Mouse (Mus musculus) limb, embryonic 11.5 days (tissue): Measurements from ENCODE around the gene Bnip3. TPM values are rescaled to one million over a fixed set of nuclear protein-coding genes. Genes with fewer than 3 reads are reported as not detected.

ENCODE experiments used
- ATAC-seq: fragments of 200-750 bp; cut with Nextera tagmentation; 2 replicates; pipeline ENCODE4 v1.8.0; 2017; ENCODE audit warnings: low read depth; ENCODE audit not compliant: insufficient number of reproducible peaks, low FRiP score, low TSS enrichment
- DNase-seq: peaks from one replicate; pipeline ENCODE4 v3.0.0-alpha.2; 2015; ENCODE audit warnings: low spot score
- H3K27ac ChIP-seq: fragments of 300-500 bp; sonication (generic); replicated peaks from 2 replicates; pipeline ENCODE4 v1.5.1; 2014; ENCODE audit warnings: low read depth, mild to moderate bottlenecking, low read length
- H3K27me3 ChIP-seq: fragments of 300-500 bp; sonication (generic); 2 replicates; pipeline ENCODE4 v1.6.1; 2014; ENCODE audit warnings: mild to moderate bottlenecking, low read length, mixed read lengths; ENCODE audit not compliant: control insufficient read depth, insufficient read depth
- H3K36me3 ChIP-seq: fragments of 300-500 bp; sonication (generic); 2 replicates; pipeline ENCODE4 v1.6.1; 2014; ENCODE audit warnings: mild to moderate bottlenecking, low read length, moderate library complexity, mixed read lengths; ENCODE audit not compliant: control insufficient read depth, insufficient read depth
- H3K4me1 ChIP-seq: fragments of 300-500 bp; sonication (generic); 2 replicates; pipeline ENCODE4 v1.6.1; 2014; ENCODE audit warnings: low read length, mixed read lengths; ENCODE audit not compliant: control insufficient read depth, insufficient read depth
- H3K4me2 ChIP-seq: fragments of 300-500 bp; sonication (generic); 2 replicates; pipeline ENCODE4 v1.6.1; 2014; ENCODE audit warnings: low read depth, mild to moderate bottlenecking, moderate library complexity; ENCODE audit not compliant: severe bottlenecking
- H3K4me3 ChIP-seq: fragments of 300-500 bp; sonication (generic); 2 replicates; pipeline ENCODE4 v1.5.1; 2014; ENCODE audit warnings: low read depth, low read length
- H3K9ac ChIP-seq: fragments of 300-500 bp; sonication (generic); 2 replicates; pipeline ENCODE4 v1.6.1; 2014; ENCODE audit warnings: mild to moderate bottlenecking, low read length
- H3K9me3 ChIP-seq: fragments of 300-500 bp; sonication (generic); 2 replicates; pipeline ENCODE4 v1.6.1; 2016; ENCODE audit warnings: low read length; ENCODE audit not compliant: control insufficient read depth
- WGBS: fragments of 180-500 bp; shearing (Covaris S2); extraction: QIAGEN DNeasy Blood & Tissue Kit; methylation state at CpG from one replicate; pipeline ENCODE4 v1.1.7; 2014; 5-methylcytosine and 5-hydroxymethylcytosine counted together
- polyA plus RNA-seq: library from polyadenylated mRNA; unstranded; fragments of >200 nt; fragmentation: Nextera tagmentation; extraction: Ambion mirVana; gene quantifications from 2 replicates; pipeline ENCODE4 v1.2.1, GENCODE M21; 2014

Gene Bnip3
- polyA plus RNA-seq, 1 experiment from 2014 or later: 117 TPM

DNA sequence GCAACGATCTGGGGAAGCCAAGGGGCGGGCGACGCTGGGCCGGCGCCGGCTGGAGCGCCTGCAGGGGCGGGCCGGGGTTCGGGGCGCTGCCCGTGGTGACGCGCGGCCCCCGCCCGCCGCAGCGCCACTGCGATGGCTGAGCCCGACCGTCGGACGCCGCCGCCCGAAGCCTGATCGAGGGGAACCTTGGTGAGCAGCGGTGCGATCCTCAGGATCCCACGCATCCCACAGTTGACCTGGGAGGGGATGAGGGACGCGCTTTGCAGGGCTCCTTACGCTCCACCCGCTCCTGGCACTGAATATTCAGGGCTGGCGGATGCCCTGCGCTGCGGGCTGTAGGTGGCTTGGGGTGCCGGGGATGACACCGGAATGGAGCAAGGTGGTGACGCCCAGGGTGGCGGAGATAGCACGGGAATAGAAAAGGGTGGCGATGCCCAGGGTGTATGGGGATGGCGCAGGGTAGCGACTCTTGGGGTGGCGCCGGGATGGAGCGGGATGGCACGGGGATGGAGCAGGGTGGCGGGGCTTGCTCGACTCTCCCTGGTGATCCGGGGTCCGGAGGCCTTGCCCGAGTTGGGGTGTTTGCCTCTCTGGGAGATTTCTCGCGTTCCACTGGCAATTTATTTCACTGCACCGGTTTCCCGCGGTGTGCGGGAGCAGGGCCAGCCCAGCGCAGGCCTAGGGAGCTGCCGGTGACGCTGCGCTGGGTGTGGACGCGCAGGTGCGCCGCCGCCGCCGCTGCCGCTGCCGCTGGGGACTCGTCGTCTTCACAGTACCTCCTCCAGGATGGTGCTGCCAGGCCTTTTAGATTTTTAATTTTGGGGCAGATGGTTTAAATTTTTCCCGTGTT, 31.5 kb upstream of the Bnip3 start, which contains the start of gene Jakmip3:
Gene Jakmip3, plus strand, starts transcription at position 119 of the 850 bp plus-strand sequence.
- Histone ChIP-seq H3K4me1 (peaks cover 11% of the 10 kb centered on the region; the same call in 1 of the 2 replicates), H3K9me3 (0 out of 2 replicates have a peak, but pooled peaks cover 3% of the 10 kb centered on the region), H3K9ac (no peak within 1 kb of the TSS; the same call in 1 of the 2 replicates), H3K4me2 (peak within 1 kb of the TSS; percentile 77), H3K27me3 (peaks cover 44% of the 10 kb centered on the region), H3K4me3 (peak within 1 kb of the TSS; percentile 38), H3K27ac (no peak within 1 kb of the TSS), H3K36me3 (no peaks in the 10 kb centered on the region)
- DNase-seq (peak; percentile 53), ATAC-seq (0 out of 2 replicates have a peak, but pooled peaks have one; percentile 39)
- WGBS: under 1% methylated on average over 78 of the region's 78 CpGs

DNA sequence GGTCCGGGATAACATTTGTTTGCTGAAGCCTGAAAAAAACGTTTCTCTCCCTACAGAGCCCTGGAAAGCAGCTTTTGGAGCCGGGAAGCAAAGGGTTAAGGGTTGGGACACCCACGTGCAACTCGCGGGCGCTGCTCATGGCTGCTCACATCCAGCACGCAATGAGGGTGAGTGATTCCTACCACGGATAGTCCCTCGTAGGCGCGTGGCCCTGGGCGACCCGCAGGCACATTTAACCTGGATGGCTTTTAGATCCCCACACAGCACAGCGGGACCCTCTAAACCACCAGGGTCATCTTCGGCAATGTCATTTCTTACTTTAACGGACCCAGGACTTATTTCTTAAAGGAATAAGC, 30.9 kb upstream of the Bnip3 start:
- H3K36me3 ChIP-seq: no peaks in the 10 kb centered on the region
- H3K9ac ChIP-seq: no peak overlapping the region; the same call in 1 of the 2 replicates
- WGBS: 1% methylated on average over 17 of the region's 17 CpGs
- ATAC-seq (no peak), DNase-seq (no peak)
- H3K9me3 ChIP-seq: 0 out of 2 replicates have a peak, but pooled peaks cover 3% of the 10 kb centered on the region
- peaks cover 11% of the 10 kb centered on the region; the same call in 1 of the 2 replicates for H3K4me1 ChIP-seq
- H3K27ac ChIP-seq: no peak overlapping the region
- peak overlapping the region; percentile 77 for H3K4me2 ChIP-seq
- peak overlapping the region; percentile 38 for H3K4me3 ChIP-seq
- peaks cover 44% of the 10 kb centered on the region for H3K27me3 ChIP-seq

DNA sequence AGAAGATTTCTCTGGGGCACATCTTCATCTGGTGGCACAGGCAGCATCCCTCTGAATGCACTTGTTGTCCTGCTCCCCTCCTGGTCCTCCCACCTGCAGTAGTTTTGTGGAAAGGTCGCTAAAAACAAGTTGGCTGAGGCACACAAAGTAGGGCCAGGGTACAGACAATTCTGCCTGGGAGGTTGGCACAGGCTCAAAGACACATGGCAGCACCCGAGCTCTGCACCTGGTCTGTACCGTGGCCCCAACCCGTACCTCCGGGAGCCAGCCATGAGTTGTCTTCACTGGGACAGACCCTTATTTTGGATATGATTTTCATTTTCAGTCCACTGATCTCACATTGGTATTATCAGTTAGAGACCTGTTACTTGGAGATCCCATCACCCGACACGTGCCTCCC, 29.7 kb upstream of the Bnip3 start:
- H3K4me3 ChIP-seq: no peak overlapping the region
- 84% methylated on average over 7 of the region's 7 CpGs for WGBS
- H3K36me3 ChIP-seq: no peaks in the 10 kb centered on the region
- no peak for DNase-seq
- H3K4me2 ChIP-seq: no peak overlapping the region
- peaks cover 11% of the 10 kb centered on the region; the same call in 1 of the 2 replicates for H3K4me1 ChIP-seq
- no peak for ATAC-seq
- no peak overlapping the region for H3K9ac ChIP-seq
- H3K27ac ChIP-seq: no peak overlapping the region
- H3K27me3 ChIP-seq: peaks cover 43% of the 10 kb centered on the region
- H3K9me3 ChIP-seq: 0 out of 2 replicates have a peak, but pooled peaks cover 3% of the 10 kb centered on the region

DNA sequence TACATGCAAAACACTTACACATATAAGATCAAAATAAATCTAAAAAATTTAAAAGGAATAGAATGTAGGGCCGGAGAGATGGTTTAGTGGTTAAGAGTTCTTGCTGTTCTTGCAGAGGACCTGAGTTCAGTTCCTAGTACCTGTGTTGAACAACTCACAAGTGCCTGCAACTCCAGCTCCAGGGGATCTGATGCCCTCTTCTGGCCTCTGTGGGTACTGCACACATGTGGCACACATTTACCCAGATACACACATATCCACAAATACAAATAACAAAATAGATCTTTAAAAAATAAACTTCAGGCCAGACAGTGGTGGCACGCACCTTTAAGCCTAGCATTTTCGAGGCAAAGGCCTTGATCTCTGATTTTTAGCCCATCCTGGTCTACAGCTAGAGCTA, 25.2 kb upstream of the Bnip3 start:
- 91% methylated on average over 3 of the region's 3 CpGs for whole genome bisulfite sequencing
- no peaks in the 10 kb centered on the region for H3K4me1 ChIP-seq

DNA sequence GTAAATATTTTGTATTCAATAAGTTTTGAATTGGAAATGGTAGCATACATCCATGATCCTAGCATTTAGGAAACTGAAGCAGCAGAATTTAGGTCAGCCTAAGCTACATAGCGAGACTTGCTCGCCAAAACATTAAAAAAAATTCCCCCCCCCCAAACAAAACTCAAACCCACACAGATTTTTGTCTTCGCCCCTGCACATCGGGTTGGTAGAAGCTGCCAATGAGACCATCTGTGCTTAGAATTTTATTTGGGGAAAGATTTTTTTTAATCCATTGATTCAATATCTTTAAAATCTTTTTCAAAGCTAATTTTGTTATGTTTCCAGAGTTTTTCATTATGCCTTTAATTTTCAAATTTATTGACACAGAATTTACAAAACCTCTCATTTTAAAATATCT, 19.1 kb upstream of the Bnip3 start:
- Histone ChIP-seq H3K27ac (no peak overlapping the region), H3K36me3 (no peaks in the 10 kb centered on the region), H3K27me3 (no peaks in the 10 kb centered on the region), H3K9me3 (no peaks in the 10 kb centered on the region), H3K4me2 (no peak overlapping the region), H3K4me3 (no peak overlapping the region), H3K4me1 (no peaks in the 10 kb centered on the region), H3K9ac (no peak overlapping the region)
- ATAC-seq (no peak), DNase-seq (no peak)
- 95% methylated on average over 4 of the region's 4 CpGs for WGBS

More for the DNA sequence above, 25.2 kb upstream of the Bnip3 start:
- Histone ChIP-seq H3K27ac (no peak overlapping the region), H3K27me3 (peaks cover 7% of the 10 kb centered on the region), H3K36me3 (no peaks in the 10 kb centered on the region), H3K4me3 (no peak overlapping the region), H3K4me2 (no peak overlapping the region), H3K9ac (no peak overlapping the region), H3K9me3 (0 out of 2 replicates have a peak, but pooled peaks cover 3% of the 10 kb centered on the region)
- DNase-seq (no peak), ATAC-seq (no peak)

DNA sequence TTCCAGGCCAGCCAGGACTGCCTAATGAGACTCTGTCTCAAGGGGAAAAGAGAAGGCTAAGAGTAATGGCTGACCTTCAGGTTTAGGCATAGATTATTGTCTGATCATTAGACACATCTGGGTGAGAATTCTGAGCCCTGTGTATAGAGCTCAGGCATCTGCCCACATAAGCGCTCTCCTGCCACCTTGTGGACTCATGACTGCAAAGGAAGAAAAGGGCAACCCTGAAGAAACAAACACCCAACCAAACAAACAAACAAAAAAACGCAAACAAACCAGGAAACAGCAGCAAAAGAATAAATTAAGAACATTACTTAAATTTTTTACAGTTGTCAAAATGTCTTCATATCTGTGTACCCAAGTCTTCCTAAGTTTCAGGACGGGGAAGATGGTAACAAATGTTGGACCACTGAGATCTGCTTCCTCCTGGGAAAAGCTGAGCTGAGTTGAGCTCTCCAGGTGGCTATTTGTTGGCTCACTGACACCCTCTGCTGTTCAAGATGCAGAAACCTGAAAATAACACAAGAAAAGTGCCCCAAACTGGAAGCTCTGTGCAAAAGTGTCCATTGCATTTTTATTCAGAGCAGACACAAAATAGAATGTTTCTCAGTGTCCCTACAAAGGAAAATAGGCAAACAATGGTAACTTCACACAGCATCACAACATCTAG, 14.6 kb upstream of the Bnip3 start:
- no peaks in the 10 kb centered on the region for H3K4me1 ChIP-seq
- peak; percentile 34 for DNase-seq
- H3K36me3 ChIP-seq: no peaks in the 10 kb centered on the region
- no peaks in the 10 kb centered on the region for H3K27me3 ChIP-seq
- no peak overlapping the region for H3K27ac ChIP-seq
- H3K9me3 ChIP-seq: no peaks in the 10 kb centered on the region
- H3K4me3 ChIP-seq: no peak overlapping the region
- WGBS: 12% methylated on average over 3 of the region's 3 CpGs
- no peak overlapping the region for H3K4me2 ChIP-seq
- ATAC-seq: no peak
- no peak overlapping the region for H3K9ac ChIP-seq

DNA sequence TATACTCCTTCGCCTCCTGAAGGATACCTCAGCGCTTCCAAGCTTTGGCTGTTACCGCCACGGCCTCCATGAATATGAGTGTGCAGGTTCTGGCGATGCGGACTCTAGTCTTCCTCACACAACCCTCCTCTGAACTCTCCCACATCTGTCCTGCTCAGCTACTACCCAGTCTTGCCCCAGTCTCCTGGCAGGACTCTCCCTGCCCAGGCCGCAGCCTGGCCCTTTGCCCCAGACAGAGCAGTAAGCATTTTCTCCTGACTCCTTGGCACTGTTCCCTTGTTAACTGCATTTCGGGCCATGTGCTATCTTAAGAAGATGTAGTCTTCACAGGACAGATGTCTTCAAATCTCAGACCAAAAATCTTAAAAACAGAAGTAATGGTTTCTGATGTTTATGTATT, 12.3 kb upstream of the Bnip3 start:
- no peaks in the 10 kb centered on the region for H3K9me3 ChIP-seq
- no peak overlapping the region for H3K9ac ChIP-seq
- WGBS: 94% methylated on average over 8 of the region's 8 CpGs

DNA sequence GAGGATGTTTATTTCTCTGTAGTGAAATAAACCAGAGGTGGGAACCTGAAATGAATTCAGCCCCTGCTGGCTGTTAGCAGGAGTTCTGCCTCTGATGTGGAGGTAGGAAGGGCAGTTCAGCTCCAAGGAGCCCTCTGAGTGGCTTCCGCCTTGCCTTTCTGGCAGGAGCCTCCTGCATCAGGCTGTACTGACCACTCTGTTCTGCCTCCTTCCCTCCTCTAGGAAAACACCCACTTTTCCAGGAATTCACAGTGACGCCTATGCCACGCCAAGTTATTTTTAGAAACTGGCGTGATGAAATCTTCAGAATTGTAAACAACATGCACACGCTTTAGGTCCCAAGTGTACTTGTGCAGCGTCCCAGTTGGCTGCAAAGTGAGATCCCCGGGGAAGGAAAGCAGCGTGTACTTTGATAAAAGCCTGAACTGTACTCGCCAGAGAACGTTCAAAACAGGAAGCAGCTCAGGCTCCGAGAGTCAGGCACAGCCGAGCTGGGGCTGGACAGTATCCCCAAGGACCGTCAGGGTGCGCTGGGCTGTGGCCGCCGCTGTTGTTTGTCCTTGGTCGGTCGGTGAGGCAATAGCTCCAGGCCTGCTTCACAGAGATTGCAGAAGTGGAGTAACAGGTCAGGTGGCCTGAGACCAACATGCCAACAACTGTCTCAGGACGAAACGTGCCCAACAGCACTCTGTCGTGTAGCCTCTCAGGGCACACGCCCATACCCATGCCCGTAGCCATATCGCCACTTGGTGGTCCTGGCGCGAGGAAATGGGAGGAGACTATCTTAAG, 10.0 kb upstream of the Bnip3 start:
- H3K4me2 ChIP-seq: peak overlapping the region; percentile 60
- 2% methylated on average over 26 of the region's 26 CpGs for WGBS
- H3K27me3 ChIP-seq: no peaks in the 10 kb centered on the region
- H3K9ac ChIP-seq: no peak overlapping the region
- no peak overlapping the region for H3K27ac ChIP-seq
- H3K4me1 ChIP-seq: no peaks in the 10 kb centered on the region
- no peaks in the 10 kb centered on the region for H3K9me3 ChIP-seq
- 0 out of 2 replicates have a peak, but pooled peaks have one; percentile 62 for ATAC-seq
- DNase-seq: peak; percentile 53
- no peaks in the 10 kb centered on the region for H3K36me3 ChIP-seq
- H3K4me3 ChIP-seq: peak overlapping the region; percentile 28

More for the DNA sequence above, 12.3 kb upstream of the Bnip3 start:
- Histone ChIP-seq H3K4me1 (no peaks in the 10 kb centered on the region), H3K4me3 (no peak overlapping the region), H3K36me3 (no peaks in the 10 kb centered on the region), H3K27me3 (no peaks in the 10 kb centered on the region), H3K27ac (no peak overlapping the region), H3K4me2 (no peak overlapping the region)
- no peak for ATAC-seq
- no peak for DNase-seq
